Mouse (Mus musculus) E14TG2a.4 (cell line): ENCODE results near the gene Apeh.

Source experiments
- H3K27me3 ChIP-seq: 2 replicates; pipeline ENCODE4 v1.6.1; 2014; ENCODE audit warnings: low read length, control low read depth; ENCODE audit not compliant: insufficient read depth
- H3K36me3 ChIP-seq: 2 replicates; pipeline ENCODE4 v1.6.1; 2014; ENCODE audit warnings: low read length, control low read depth; ENCODE audit not compliant: insufficient read depth
- H3K4me1 ChIP-seq: replicated peaks from 2 replicates; pipeline ENCODE4 v1.6.1; 2014; ENCODE audit warnings: low read depth, low read length, control low read depth
- H3K4me3 ChIP-seq: replicated peaks from 2 replicates; pipeline ENCODE4 v1.5.1; 2014; ENCODE audit warnings: mild to moderate bottlenecking, low read length
- H3K9me3 ChIP-seq: 2 replicates; pipeline ENCODE4 v1.6.1; 2014; ENCODE audit warnings: low read length, control low read depth
- CTCF ChIP-seq: conservative IDR thresholded peaks from 2 replicates; pipeline ENCODE4 v1.5.1; 2014; ENCODE audit warnings: low read length
- NANOG ChIP-seq: IDR thresholded peaks from 2 replicates; pipeline ENCODE4 v1.6.1; 2014; ENCODE audit warnings: borderline replicate concordance, low read length, mixed read lengths
- POU5F1 ChIP-seq: IDR thresholded peaks from 2 replicates; pipeline ENCODE4 v1.6.1; 2014; ENCODE audit warnings: low read length, borderline replicate concordance

Apeh gene

DNA sequence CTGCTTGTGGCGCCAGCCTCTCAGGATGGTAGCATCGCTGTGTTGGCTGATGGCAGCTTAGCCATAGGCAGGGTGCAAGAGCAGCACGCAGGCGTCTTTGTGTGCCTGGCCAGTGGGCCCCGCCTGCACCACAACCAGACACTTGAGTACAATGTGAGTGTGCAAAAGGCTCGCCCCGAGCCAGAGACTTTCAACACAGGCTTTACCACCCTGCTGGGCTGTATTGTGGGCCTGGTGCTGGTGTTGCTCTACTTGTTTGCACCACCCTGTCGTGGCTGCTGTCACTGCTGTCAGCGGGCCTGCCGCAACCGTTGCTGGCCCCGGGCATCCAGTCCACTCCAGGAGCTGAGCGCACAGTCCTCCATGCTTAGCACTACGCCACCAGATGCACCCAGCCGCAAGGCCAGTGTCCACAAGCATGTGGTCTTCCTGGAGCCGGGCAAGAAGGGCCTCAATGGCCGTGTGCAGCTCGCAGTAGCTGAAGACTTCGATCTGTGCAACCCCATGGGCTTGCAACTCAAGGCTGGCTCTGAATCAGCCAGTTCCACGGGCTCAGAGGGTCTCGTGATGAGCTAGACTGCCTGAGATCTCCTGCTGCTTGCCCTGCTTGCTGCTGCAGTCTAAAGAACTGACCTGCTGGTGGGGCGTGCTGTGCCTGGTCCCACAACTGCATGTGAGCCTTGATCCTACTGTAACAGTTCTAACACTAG is 39.9 kb downstream of the Apeh start:
- no peaks in the 10 kb centered on the region for H3K9me3 ChIP-seq
- peaks cover 84% of the 10 kb centered on the region for H3K4me1 ChIP-seq
- no peaks in the 10 kb centered on the region for H3K27me3 ChIP-seq
- peaks cover 63% of the 10 kb centered on the region for H3K36me3 ChIP-seq
- TF ChIP-seq POU5F1 = no peak
- TF ChIP-seq CTCF = no peak
- no peak for TF ChIP-seq NANOG
- H3K4me3 ChIP-seq = peak overlapping the region; percentile 70

- Histone ChIP-seq H3K4me1 (peaks cover 81% of the 10 kb centered on the region), H3K36me3 (peaks cover 57% of the 10 kb centered on the region)
- TF ChIP-seq NANOG = no peak
Observed at GRCm38 (mm10) chr9:108053665-108054225, 40.7 kb downstream of the Apeh start.

DNA sequence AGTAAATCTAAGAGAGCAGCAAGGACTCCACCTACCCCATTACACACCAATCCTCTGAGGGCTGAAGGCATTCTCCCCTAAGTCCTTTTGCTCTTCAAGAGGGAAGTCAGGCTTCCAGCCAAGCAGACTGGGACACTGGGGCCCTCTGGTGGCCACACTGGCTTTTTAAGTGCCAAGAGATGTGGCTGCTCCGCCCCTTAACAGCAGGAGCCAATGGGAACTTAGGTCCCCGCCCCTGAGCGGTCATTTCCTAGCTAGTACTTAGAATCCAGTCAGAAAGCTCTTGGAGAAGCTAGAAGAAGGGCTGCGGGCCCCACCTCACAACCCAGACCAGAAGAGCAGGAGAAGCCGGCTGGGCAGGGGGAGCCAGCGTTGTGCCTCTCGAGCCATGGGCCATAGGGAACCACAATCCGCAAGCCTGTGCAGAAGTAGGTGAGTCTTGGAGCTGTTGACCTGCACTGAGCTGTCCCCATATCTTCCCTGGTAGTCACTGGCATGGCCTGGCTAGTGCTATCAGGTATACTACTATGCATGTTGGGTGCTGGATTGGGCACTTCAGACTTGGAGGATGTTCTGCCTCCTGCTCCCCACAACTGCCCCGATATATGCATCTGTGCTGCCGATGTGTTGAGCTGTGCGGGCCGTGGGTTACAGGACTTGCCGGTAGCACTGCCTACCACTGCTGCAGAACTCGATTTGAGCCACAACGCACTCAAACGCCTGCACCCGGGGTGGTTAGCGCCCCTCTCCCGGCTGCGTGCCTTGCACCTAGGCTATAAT is 41.3 kb downstream of the Apeh start, which contains the start of gene Amigo3:
Gene Amigo3 (plus strand): TSS at position 275 of the 780 bp plus-strand sequence.
- Histone ChIP-seq H3K36me3 (peaks cover 50% of the 10 kb centered on the region), H3K4me1 (peaks cover 86% of the 10 kb centered on the region), H3K27me3 (no peaks in the 10 kb centered on the region), H3K9me3 (no peaks in the 10 kb centered on the region), H3K4me3 (peak within 1 kb of the TSS; percentile 70)
- TF ChIP-seq NANOG (peak; percentile 12; the same call in 1 of the 2 replicates), POU5F1 (no peak), CTCF (peak; percentile 82)

More at GRCm38 (mm10) chr9:108053665-108054225, 40.7 kb downstream of the Apeh start:
- Histone ChIP-seq H3K4me3 (peak overlapping the region; percentile 70), H3K27me3 (no peaks in the 10 kb centered on the region), H3K9me3 (no peaks in the 10 kb centered on the region)

DNA sequence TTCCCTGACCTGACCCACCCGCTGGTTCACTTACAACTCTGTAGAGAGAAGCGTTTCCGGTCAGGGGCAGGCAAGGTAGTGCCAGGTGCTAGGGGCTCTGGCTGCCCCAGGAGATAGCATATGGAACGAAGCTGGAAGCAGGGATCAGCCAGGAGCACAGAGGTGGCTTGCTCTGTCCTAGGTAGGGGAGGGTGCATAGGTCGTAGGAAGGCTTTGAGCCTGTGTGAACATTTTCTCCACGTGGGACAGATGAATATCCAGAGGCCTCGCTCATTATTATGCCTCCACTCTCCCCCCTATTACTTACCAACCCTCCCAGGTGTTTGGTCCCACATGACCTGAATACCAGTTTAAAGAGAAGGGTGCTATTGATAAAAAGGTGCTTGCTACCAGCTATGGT is 42.0 kb downstream of the Apeh start:
- no peaks in the 10 kb centered on the region for H3K27me3 ChIP-seq
- H3K4me1 ChIP-seq = peaks cover 91% of the 10 kb centered on the region
- H3K4me3 ChIP-seq = no peak overlapping the region
- H3K9me3 ChIP-seq = no peaks in the 10 kb centered on the region
- peaks cover 46% of the 10 kb centered on the region for H3K36me3 ChIP-seq
- TF ChIP-seq POU5F1 (no peak), NANOG (no peak), CTCF (no peak)

DNA sequence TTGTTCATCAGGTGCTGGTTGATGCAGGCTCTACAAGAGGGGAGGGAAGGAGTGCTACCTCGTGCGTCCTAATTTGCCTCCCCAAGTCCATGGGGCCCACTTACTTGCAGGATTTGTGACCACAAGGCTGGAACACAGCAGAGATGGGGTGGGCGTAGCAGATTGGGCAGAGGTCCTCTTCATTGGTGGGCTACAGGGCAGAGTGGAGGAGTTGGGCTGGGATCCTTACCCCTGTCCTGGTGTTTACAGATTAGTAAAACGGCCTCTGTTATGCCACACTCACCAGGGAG is 42.5 kb downstream of the Apeh start:
- Histone ChIP-seq H3K9me3 (no peaks in the 10 kb centered on the region), H3K27me3 (no peaks in the 10 kb centered on the region), H3K4me3 (no peak overlapping the region), H3K4me1 (peaks cover 91% of the 10 kb centered on the region), H3K36me3 (peaks cover 49% of the 10 kb centered on the region)
- TF ChIP-seq NANOG (no peak), CTCF (no peak), POU5F1 (no peak)

- Histone ChIP-seq H3K4me3 (no peak overlapping the region), H3K27me3 (no peaks in the 10 kb centered on the region), H3K36me3 (peaks cover 54% of the 10 kb centered on the region), H3K4me1 (peaks cover 91% of the 10 kb centered on the region), H3K9me3 (no peaks in the 10 kb centered on the region)
- TF ChIP-seq CTCF = no peak
- TF ChIP-seq POU5F1 = no peak
- TF ChIP-seq NANOG = no peak
Observed at GRCm38 (mm10) chr9:108051184-108051930, 43.0 kb downstream of the Apeh start.

GRCm38 (mm10) chr9:108049561-108050251 is 44.7 kb downstream of the Apeh start:
- H3K9me3 ChIP-seq = no peaks in the 10 kb centered on the region
- no peak for TF ChIP-seq CTCF
- TF ChIP-seq POU5F1 = no peak
- TF ChIP-seq NANOG = no peak

More at GRCm38 (mm10) chr9:108049561-108050251, 44.7 kb downstream of the Apeh start:
- peaks cover 58% of the 10 kb centered on the region for H3K36me3 ChIP-seq
- H3K4me3 ChIP-seq = peak overlapping the region; percentile 90
- H3K4me1 ChIP-seq = peaks cover 90% of the 10 kb centered on the region
- no peaks in the 10 kb centered on the region for H3K27me3 ChIP-seq
